Mouse (Mus musculus): Measurements from ENCODE around the gene Adgrf1. TPM values are rescaled to one million over a fixed set of nuclear protein-coding genes. Genes with fewer than 3 reads are reported as not detected.
A peak's percentile ranks its signal among the peaks of the same experiment; 100 is the strongest.

The Adgrf1 gene
- polyA plus RNA-seq, 1 experiment from 2014 or later = 0.64 TPM

- Histone ChIP-seq H3K9me3 (replicated peaks) (0 out of 2 replicates have a peak, but pooled peaks cover 4% of the 10 kb centered on the region), H3K4me2 (no peak overlapping the region), H3K9ac (no peak overlapping the region), H3K36me3 (replicated peaks) (no peaks in the 10 kb centered on the region), H3K27ac (replicated peaks) (no peak overlapping the region), H3K27me3 (no peaks in the 10 kb centered on the region), H3K4me1 (replicated peaks) (peaks cover 9% of the 10 kb centered on the region; the same call in 1 of the 2 replicates), H3K4me3 (replicated peaks) (no peak overlapping the region)
- WGBS (ENCODE audit: insufficient replicate concordance) = 48% methylated on average over 9 of the region's 9 CpGs
- ATAC-seq (ENCODE audit: insufficient read depth) = no peak
These were observed 2.9 kb upstream of the Adgrf1 start for GRCm38 (mm10) chr17:43267046-43267749.

- no peak overlapping the region for H3K9ac ChIP-seq
- no peak for ATAC-seq (ENCODE audit: insufficient read depth)
- H3K27me3 ChIP-seq = no peaks in the 10 kb centered on the region
- H3K36me3 ChIP-seq (replicated peaks) = no peaks in the 10 kb centered on the region
- no peak overlapping the region for H3K4me2 ChIP-seq
- no peak overlapping the region for H3K4me3 ChIP-seq (replicated peaks)
- 58% methylated on average over 6 of the region's 6 CpGs for WGBS (ENCODE audit: insufficient replicate concordance)
- no peaks in the 10 kb centered on the region for H3K9me3 ChIP-seq (replicated peaks)
- no peaks in the 10 kb centered on the region for H3K4me1 ChIP-seq (replicated peaks)
- H3K27ac ChIP-seq (replicated peaks) = no peak overlapping the region
These were observed 6.1 kb downstream of the Adgrf1 start for GRCm38 (mm10) chr17:43276220-43276619.

GRCm38 (mm10) chr17:43277223-43277622, 7.1 kb downstream of the Adgrf1 start:
- Histone ChIP-seq H3K27me3 (no peaks in the 10 kb centered on the region), H3K9me3 (replicated peaks) (no peaks in the 10 kb centered on the region), H3K4me3 (replicated peaks) (no peak overlapping the region), H3K4me2 (no peak overlapping the region), H3K4me1 (replicated peaks) (no peaks in the 10 kb centered on the region), H3K27ac (replicated peaks) (no peak overlapping the region), H3K36me3 (replicated peaks) (no peaks in the 10 kb centered on the region), H3K9ac (no peak overlapping the region)
- WGBS (ENCODE audit: insufficient replicate concordance) = 63% methylated on average over 4 of the region's 4 CpGs
- no peak for ATAC-seq (ENCODE audit: insufficient read depth)

- H3K36me3 ChIP-seq (replicated peaks) = no peaks in the 10 kb centered on the region
- H3K9ac ChIP-seq = no peak overlapping the region
- ATAC-seq (ENCODE audit: insufficient read depth) = no peak
- H3K27me3 ChIP-seq = no peaks in the 10 kb centered on the region
- H3K4me2 ChIP-seq = no peak overlapping the region
- H3K4me1 ChIP-seq (replicated peaks) = no peaks in the 10 kb centered on the region
- 40% methylated on average over 7 of the region's 7 CpGs for WGBS (ENCODE audit: insufficient replicate concordance)
- H3K27ac ChIP-seq (replicated peaks) = no peak overlapping the region
- H3K9me3 ChIP-seq (replicated peaks) = no peaks in the 10 kb centered on the region
- H3K4me3 ChIP-seq (replicated peaks) = no peak overlapping the region
These were observed 9.5 kb downstream of the Adgrf1 start for GRCm38 (mm10) chr17:43279671-43280070.

- H3K4me3 ChIP-seq (replicated peaks) = no peak overlapping the region
- 75% methylated on average over 4 of the region's 4 CpGs for WGBS (ENCODE audit: insufficient replicate concordance)
- no peak overlapping the region for H3K27ac ChIP-seq (replicated peaks)
These were observed 12.2 kb downstream of the Adgrf1 start for GRCm38 (mm10) chr17:43282353-43282752.

GRCm38 (mm10) chr17:43282828-43283227, 12.7 kb downstream of the Adgrf1 start:
- 39% methylated on average over 5 of the region's 5 CpGs for WGBS (ENCODE audit: insufficient replicate concordance)
- Histone ChIP-seq H3K9ac (no peak overlapping the region), H3K27me3 (no peaks in the 10 kb centered on the region), H3K27ac (replicated peaks) (no peak overlapping the region), H3K9me3 (replicated peaks) (no peaks in the 10 kb centered on the region), H3K4me3 (replicated peaks) (no peak overlapping the region), H3K36me3 (replicated peaks) (no peaks in the 10 kb centered on the region), H3K4me2 (no peak overlapping the region), H3K4me1 (replicated peaks) (no peaks in the 10 kb centered on the region)
- ATAC-seq (ENCODE audit: insufficient read depth) = no peak

More at GRCm38 (mm10) chr17:43282353-43282752, 12.2 kb downstream of the Adgrf1 start:
- H3K27me3 ChIP-seq = no peaks in the 10 kb centered on the region
- H3K4me1 ChIP-seq (replicated peaks) = no peaks in the 10 kb centered on the region
- ATAC-seq (ENCODE audit: insufficient read depth) = no peak
- H3K4me2 ChIP-seq = no peak overlapping the region
- no peak overlapping the region for H3K9ac ChIP-seq
- H3K9me3 ChIP-seq (replicated peaks) = no peaks in the 10 kb centered on the region
- H3K36me3 ChIP-seq (replicated peaks) = no peaks in the 10 kb centered on the region

- no peaks in the 10 kb centered on the region for H3K36me3 ChIP-seq (replicated peaks)
- H3K4me3 ChIP-seq (replicated peaks) = no peak overlapping the region
- no peak overlapping the region for H3K27ac ChIP-seq (replicated peaks)
- H3K27me3 ChIP-seq = no peaks in the 10 kb centered on the region
- WGBS (ENCODE audit: insufficient replicate concordance) = 76% methylated on average over 7 of the region's 7 CpGs
- H3K4me2 ChIP-seq = no peak overlapping the region
- H3K9me3 ChIP-seq (replicated peaks) = no peaks in the 10 kb centered on the region
- no peak for ATAC-seq (ENCODE audit: insufficient read depth)
- H3K9ac ChIP-seq = no peak overlapping the region
- no peaks in the 10 kb centered on the region for H3K4me1 ChIP-seq (replicated peaks)
These were observed 29.4 kb downstream of the Adgrf1 start for GRCm38 (mm10) chr17:43299515-43299914.

- H3K4me2 ChIP-seq = peak overlapping the region; percentile 66
- H3K27me3 ChIP-seq = no peaks in the 10 kb centered on the region
- no peak overlapping the region for H3K4me3 ChIP-seq (replicated peaks)
- 45% methylated on average over 7 of the region's 7 CpGs for WGBS (ENCODE audit: insufficient replicate concordance)
- H3K9ac ChIP-seq = no peak overlapping the region
- 0 out of 2 replicates have a peak, but pooled peaks cover 5% of the 10 kb centered on the region for H3K36me3 ChIP-seq (replicated peaks)
- peak overlapping the region; percentile 89 for H3K27ac ChIP-seq (replicated peaks)
- ATAC-seq (ENCODE audit: insufficient read depth) = no peak
- H3K4me1 ChIP-seq (replicated peaks) = peaks cover 55% of the 10 kb centered on the region
- H3K9me3 ChIP-seq (replicated peaks) = no peaks in the 10 kb centered on the region
These were observed 56.0 kb downstream of the Adgrf1 start for GRCm38 (mm10) chr17:43325986-43326671.

GRCm38 (mm10) chr17:43326726-43327700, 56.9 kb downstream of the Adgrf1 start:
- Histone ChIP-seq H3K9me3 (replicated peaks) (no peaks in the 10 kb centered on the region), H3K27me3 (no peaks in the 10 kb centered on the region), H3K4me3 (replicated peaks) (peak overlapping the region; percentile 33), H3K4me1 (replicated peaks) (peaks cover 63% of the 10 kb centered on the region), H3K9ac (peak overlapping the region; percentile 15), H3K4me2 (peak overlapping the region; percentile 66), H3K27ac (replicated peaks) (peak overlapping the region; percentile 89), H3K36me3 (replicated peaks) (0 out of 2 replicates have a peak, but pooled peaks cover 5% of the 10 kb centered on the region)
- 5% methylated on average over 29 of the region's 29 CpGs for WGBS (ENCODE audit: insufficient replicate concordance)
- no peak for ATAC-seq (ENCODE audit: insufficient read depth)

- Histone ChIP-seq H3K4me3 (replicated peaks) (no peak overlapping the region), H3K9ac (0 out of 2 replicates have a peak overlapping the region, but pooled peaks have one; percentile 15), H3K4me2 (peak overlapping the region; percentile 66), H3K27ac (replicated peaks) (peak overlapping the region; percentile 89), H3K36me3 (replicated peaks) (0 out of 2 replicates have a peak, but pooled peaks cover 5% of the 10 kb centered on the region), H3K27me3 (no peaks in the 10 kb centered on the region), H3K4me1 (replicated peaks) (peaks cover 71% of the 10 kb centered on the region), H3K9me3 (replicated peaks) (no peaks in the 10 kb centered on the region)
- 23% methylated on average over 6 of the region's 6 CpGs for WGBS (ENCODE audit: insufficient replicate concordance)
- peak; percentile 85 for ATAC-seq (ENCODE audit: insufficient read depth)
These were observed 57.7 kb downstream of the Adgrf1 start for GRCm38 (mm10) chr17:43327810-43328209.

Measured in liver, embryonic 15.5 days (tissue).